Mouse (Mus musculus) E14TG2a.4 (cell line): ENCODE data around the gene Afdn.

Experiments
- CTCF ChIP-seq: conservative IDR thresholded peaks from 2 replicates; pipeline ENCODE4 v1.5.1; 2014; ENCODE audit warnings: low read length
- POU5F1 ChIP-seq: IDR thresholded peaks from 2 replicates; pipeline ENCODE4 v1.6.1; 2014; ENCODE audit warnings: low read length, borderline replicate concordance

DNA sequence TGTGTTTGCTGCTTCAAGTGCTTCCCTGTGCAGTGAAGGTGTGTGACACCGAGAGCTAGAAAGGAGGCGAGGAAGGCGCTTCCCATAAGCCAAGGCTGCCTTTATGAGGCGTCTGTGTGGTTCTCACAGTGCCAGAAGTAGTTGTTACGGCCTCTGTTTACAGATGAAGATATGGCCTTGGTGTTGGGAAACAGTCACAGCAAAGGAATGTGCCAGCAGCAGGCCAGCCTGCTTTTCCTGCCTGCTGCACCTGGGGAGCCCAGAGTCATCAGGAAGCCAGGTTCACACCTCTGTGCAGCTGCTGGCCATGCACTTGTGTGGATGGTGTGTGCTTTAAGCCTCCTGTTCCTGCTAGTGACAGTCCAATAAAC is 16.6 kb upstream of the Afdn start:
- TF ChIP-seq CTCF (no peak), POU5F1 (no peak)
